Mouse (Mus musculus): ENCODE data around the gene Kif3a.
"Not testable (repeated sequence)": the region's sequence is repeated elsewhere in the genome, so short reads cannot be mapped to it uniquely, and the experiment has no call there.

Kif3a gene

GRCm38 (mm10) chr11:53546271-53546670 lies 20.9 kb upstream of the Kif3a start:
- DNase-seq = peak; percentile 41

DNA sequence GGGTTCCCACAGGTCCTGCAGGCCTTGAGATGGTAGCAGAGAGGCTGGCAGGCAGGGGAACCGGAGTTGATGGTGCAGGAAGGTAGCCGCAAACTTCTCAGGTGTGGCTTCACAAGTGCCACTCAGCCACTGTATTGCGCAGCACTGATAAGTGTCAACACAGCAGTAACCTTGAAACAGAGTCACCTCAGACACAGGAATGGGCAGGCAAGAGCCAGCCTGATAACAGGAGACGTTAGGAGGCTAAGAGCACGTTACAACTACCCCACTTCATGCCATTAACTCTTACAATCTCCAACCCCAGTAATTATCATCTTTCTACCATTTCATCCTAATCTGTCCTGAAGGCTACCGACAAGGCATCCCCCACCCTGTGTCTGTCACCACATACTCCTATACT lies 19.6 kb upstream of the Kif3a start:
- no peak for DNase-seq

- no peak for DNase-seq
Observed at GRCm38 (mm10) chr11:53548036-53548605, 19.1 kb upstream of the Kif3a start.

DNA sequence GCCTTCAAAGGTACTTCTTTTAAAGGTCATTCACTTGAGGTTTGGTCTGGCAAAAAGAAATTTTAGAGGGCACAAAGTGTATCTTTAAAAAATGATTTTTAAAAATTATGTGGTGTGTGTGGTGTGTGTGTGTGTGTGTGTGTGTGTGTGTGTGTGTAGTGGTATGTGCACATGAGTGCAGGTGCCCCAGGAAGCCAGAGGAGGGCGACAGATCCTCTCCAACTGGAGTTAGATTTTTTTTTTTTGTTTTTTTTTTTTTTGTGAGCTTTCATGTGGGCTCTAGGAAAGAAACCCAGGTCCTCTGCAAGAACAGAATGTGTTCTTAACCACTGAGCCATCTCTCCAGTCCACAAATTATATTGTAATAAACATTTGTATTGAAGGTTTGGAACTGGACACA lies 16.5 kb upstream of the Kif3a start:
- no peak for DNase-seq

DNA sequence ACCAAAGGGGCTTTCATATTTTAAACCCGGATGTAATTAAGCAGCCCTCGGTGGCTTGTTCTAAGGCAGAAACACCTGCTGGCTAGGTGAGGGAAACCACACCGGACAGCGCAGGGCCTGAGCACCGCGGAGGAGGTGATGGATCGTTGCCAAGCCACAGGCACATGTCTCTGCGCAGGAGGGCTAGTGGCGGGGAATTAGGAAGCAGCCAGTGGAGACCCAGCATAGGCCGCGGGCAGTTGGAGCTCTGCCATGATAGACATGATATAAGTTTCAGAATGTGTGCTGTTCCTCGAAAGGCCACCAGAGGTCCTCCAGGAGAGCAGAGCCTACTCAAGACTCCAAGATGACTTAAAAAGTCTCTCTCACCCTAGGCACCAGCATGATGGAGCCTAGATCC lies 15.4 kb upstream of the Kif3a start:
- DNase-seq = peak; percentile 61

- not testable (repeated sequence) for DNase-seq
Observed at GRCm38 (mm10) chr11:53556529-53556928, 10.7 kb upstream of the Kif3a start.

- DNase-seq = not testable (repeated sequence)
Observed at GRCm38 (mm10) chr11:53557992-53558391, 9.2 kb upstream of the Kif3a start.

DNA sequence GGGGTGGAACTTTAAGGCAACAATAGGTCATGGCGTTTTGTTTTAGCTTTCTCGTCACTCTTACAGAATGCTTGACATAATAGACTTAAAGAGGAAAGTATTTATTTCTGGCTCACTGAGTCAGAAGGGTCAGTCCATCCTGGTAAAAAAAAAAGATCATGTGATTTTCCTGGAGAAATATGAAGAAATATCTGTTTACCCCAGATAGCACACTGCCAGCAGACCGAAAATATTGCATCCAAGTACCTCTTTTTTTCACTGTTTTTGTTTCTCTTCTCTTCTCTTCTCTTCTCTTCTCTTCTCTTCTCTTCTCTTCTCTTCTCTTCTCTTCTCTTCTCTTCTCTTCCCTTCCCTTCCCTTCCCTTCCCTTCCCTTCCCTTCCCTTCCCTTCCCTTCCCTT lies 7.2 kb upstream of the Kif3a start:
- DNase-seq = not testable (repeated sequence)

DNA sequence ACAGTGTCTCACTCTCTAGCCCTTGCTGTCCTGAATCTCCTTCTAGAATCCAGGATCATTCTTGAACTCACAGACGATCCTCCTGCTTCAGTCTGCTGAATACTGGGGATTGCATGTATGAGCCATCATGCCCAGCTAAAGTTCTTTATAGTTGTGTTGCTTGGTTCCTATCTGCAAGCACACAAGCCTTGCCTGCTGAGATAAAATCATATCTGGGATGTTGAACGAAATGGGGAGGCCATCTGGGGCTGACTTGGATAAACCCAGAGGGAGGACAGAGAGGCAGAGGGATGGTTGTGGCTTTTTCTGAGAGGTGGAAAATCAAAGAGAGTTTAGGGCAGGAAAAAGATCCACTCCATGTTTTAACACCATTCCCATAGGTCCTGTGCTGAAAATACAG lies 5.2 kb upstream of the Kif3a start:
- DNase-seq = no peak

- DNase-seq = no peak
Observed at GRCm38 (mm10) chr11:53566646-53567045, 533 bp upstream of the Kif3a start.

- DNase-seq = no peak
Observed at GRCm38 (mm10) chr11:53580562-53580961, 13.4 kb downstream of the Kif3a start.

GRCm38 (mm10) chr11:53583151-53583550 lies 16.0 kb downstream of the Kif3a start:
- no peak for DNase-seq

DNA sequence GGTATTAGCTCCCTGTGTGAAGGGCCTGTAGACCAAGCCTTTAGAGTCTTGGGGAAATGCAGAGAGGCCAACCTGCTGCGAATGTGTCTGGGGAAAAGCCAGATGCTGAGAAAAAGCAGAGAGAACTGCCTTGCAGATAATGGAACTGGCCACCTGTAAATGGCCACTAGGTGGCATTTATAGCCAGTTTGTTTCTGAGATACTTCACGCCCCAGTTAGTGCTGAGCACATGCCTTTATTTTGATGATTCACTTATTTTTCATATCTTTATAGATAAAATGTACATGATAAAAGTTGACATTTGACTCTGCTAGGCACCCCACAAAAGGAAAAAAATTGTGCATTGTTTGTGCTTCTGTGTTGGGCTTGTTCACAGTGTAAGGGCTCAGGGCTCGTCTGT lies 17.7 kb downstream of the Kif3a start:
- no peak for DNase-seq

DNA sequence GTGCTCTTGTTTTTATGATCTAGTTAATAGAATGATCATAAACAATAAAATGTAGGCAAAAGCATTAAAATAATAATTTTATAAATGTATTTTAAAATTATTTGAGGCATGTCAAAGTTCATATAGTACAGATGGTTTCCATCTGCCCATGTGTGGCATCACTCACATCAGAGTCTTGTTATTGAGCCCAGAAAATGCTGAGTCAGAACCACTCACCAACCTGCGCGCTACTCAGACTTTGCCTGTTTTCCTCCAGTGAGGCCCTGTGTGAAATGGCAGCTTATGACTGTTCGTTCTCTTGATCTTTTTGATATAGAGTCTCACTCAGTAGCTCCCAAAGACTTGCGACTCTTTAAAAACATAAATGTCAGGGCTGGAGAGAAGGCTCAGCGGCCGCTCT lies 18.3 kb downstream of the Kif3a start:
- DNase-seq = no peak

DNA sequence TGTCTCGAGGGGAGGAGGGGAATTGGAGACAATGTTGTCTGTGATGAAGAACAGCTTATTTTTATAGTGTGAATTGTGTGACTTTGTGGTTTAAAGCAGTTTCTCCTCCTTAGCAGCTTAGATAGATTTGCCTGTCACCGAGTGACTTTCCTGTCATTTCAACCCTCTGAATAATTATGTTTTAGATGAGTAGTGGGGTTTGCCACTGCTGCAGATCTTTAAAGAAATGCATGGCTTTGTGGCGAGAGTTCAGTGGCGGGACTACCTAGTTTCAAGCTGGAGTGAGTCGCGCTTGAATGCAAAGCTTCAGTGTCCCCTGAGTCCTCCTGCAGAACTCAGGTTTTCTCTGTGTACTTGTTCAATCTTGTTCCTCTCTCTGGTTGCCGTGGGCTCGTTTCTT lies 21.1 kb downstream of the Kif3a start:
- no peak for DNase-seq

GRCm38 (mm10) chr11:53590368-53590768 lies 23.2 kb downstream of the Kif3a start:
- no peak for DNase-seq

GRCm38 (mm10) chr11:53591116-53591515 lies 23.9 kb downstream of the Kif3a start:
- no peak for DNase-seq

- DNase-seq = no peak
Observed at GRCm38 (mm10) chr11:53604983-53605382, 37.8 kb downstream of the Kif3a start.

- DNase-seq = no peak
Observed at GRCm38 (mm10) chr11:53605609-53606008, 38.4 kb downstream of the Kif3a start.

DNA sequence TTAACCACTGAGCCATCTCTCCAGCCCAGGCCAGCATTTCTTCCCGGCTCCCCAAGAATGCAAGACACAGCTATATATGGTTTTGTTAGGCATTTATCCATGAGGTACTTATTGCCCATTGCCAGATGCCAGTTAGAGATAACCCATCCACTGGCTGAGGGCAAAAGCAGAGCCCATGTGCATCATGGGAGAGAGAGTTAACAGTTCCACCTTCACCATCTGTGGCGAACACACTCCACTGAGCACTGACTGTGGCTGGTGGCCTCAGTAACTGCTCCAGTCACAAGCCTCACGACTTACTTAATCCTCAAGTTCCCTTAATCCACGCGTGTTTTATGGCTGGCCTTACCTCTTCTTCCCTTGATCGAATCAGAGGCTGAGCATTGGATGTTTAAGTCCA lies 42.1 kb downstream of the Kif3a start:
- no peak for DNase-seq

GRCm38 (mm10) chr11:53609672-53610071 lies 42.5 kb downstream of the Kif3a start:
- no peak for DNase-seq

DNA sequence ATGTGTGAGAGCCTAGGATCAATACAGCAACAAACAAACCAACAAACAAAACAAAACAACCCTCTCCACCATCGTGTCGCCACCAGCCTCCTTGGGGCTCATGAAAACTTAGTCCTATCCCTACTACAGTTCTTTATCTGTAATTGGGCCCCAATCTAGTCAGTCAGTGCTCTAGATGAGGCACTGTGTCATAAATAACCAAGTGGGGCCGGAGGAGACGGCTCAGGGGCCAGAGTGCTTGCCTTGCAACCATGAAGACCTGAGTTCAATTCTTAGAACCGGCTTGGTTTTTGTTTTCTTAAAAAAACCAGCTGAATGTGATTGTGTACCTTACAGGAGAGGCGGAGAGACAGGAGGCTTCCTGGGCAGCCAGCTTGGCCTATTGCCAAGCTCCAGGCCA lies 48.0 kb downstream of the Kif3a start:
- DNase-seq = no peak

- DNase-seq = no peak
Observed at GRCm38 (mm10) chr11:53615575-53615974, 48.4 kb downstream of the Kif3a start.

DNA sequence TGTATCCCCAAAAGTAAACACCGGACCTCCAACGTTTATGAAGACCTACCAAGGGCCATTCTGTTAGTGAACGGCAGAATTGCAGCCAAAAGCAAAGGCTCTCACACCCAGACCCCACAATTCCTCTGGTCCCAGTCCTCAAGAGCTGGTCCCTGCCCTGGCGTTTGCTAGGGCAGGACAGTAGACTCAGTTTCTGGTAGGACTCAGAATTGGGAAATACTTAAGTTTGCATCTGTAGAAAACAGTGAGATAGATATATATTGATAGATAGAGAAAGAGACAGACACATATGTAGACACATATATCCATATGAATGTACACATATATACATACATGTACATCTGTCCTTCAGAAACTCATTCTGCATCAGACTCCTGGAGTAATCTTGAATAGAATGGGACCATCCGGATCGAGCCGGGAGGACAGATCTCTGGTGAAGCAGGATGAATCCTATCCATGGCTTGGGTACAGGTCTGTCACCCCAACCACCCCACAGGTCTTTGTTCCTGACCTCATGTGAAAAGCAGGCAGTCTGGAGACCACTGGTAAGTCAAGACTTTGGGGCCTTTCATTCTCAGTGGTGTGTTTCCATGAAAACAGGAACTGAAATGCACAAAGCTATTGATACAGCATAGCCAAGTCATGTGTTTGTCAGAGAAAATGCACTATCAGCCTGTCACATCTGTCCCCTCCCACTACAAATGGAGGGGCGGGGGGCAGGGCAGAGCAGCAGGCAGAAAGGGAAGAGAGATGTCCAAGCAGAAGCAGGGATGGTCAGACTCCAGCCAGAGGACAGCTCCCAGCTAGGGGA lies 49.8 kb downstream of the Kif3a start:
- DNase-seq = no peak
